Mouse (Mus musculus) brain, embryonic 14.5 days (tissue): ENCODE measurements around the gene Deaf1.

Experiments used
- CTCF ChIP-seq: fragments of 200-500 bp; IDR thresholded peaks from 2 replicates; pipeline ENCODE4 v1.5.1; 2012; ENCODE audit warnings: inconsistent platforms, mild to moderate bottlenecking, moderate library complexity, borderline replicate concordance; ENCODE audit not compliant: insufficient read depth, insufficient read length; ENCODE audit errors: extremely low read depth
- POLR2A ChIP-seq: fragments of 200-500 bp; IDR thresholded peaks from 2 replicates; pipeline ENCODE4 v1.6.1; 2012; ENCODE audit warnings: mild to moderate bottlenecking, inconsistent platforms, borderline replicate concordance; ENCODE audit not compliant: poor library complexity, insufficient read depth, insufficient read length, severe bottlenecking; ENCODE audit errors: extremely low read depth

- TF ChIP-seq CTCF (no peak), POLR2A (no peak)
Observed at GRCm38 (mm10) chr7:141256159-141256558, 71.3 kb downstream of the Deaf1 start.
